Mouse (Mus musculus): ENCODE results near the gene Mical2. TPM values are rescaled to one million over a fixed set of nuclear protein-coding genes. Genes with fewer than 3 reads are reported as not detected.
A peak's percentile ranks its signal among the peaks of the same experiment; 100 is the strongest.

Mical2 gene
- polyA plus RNA-seq, 1 experiment from 2014 or later: 1.5 TPM

DNA sequence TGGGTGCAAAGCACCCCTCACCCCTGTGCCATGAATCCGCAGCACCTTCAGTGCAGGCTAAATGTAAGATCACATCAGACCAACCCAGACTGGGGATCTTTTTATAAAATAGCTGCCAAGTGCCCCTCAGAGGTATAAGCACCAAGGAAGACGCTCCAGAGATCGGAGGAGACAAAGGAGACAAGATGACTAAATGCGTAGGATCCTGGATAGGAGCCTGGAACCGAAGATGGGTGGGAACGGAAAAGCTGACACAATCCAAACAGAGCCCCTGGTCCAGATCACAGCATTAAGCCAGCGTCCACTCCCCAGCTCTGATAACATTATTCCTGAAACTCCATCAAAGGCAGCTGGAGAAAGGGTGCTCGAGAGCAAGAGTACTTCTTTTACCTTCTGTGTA, 105.3 kb downstream of the Mical2 start:
- Histone ChIP-seq H3K9me3 (no peaks in the 10 kb centered on the region), H3K4me1 (replicated peaks) (no peaks in the 10 kb centered on the region), H3K9ac (replicated peaks) (no peak overlapping the region), H3K27ac (no peak overlapping the region), H3K36me3 (no peaks in the 10 kb centered on the region), H3K4me2 (replicated peaks) (no peak overlapping the region), H3K4me3 (replicated peaks) (no peak overlapping the region), H3K27me3 (no peaks in the 10 kb centered on the region)
- no peak for ATAC-seq
- 90% methylated on average over 8 of the region's 8 CpGs for WGBS

GRCm38 (mm10) chr7:112331804-112332203, 106.1 kb downstream of the Mical2 start:
- no peak for ATAC-seq
- WGBS: 84% methylated on average over 8 of the region's 8 CpGs

GRCm38 (mm10) chr7:112332426-112332825, 106.8 kb downstream of the Mical2 start:
- ATAC-seq: no peak
- H3K36me3 ChIP-seq: no peaks in the 10 kb centered on the region
- H3K9me3 ChIP-seq: no peaks in the 10 kb centered on the region
- H3K4me3 ChIP-seq (replicated peaks): no peak overlapping the region
- H3K27ac ChIP-seq: no peak overlapping the region
- 86% methylated on average over 5 of the region's 5 CpGs for WGBS
- H3K27me3 ChIP-seq: no peaks in the 10 kb centered on the region
- peaks cover 5% of the 10 kb centered on the region for H3K4me1 ChIP-seq (replicated peaks)
- no peak overlapping the region for H3K4me2 ChIP-seq (replicated peaks)
- H3K9ac ChIP-seq (replicated peaks): no peak overlapping the region

More at GRCm38 (mm10) chr7:112331804-112332203, 106.1 kb downstream of the Mical2 start:
- Histone ChIP-seq H3K27ac (no peak overlapping the region), H3K27me3 (no peaks in the 10 kb centered on the region), H3K9ac (replicated peaks) (no peak overlapping the region), H3K9me3 (no peaks in the 10 kb centered on the region), H3K4me3 (replicated peaks) (no peak overlapping the region), H3K4me2 (replicated peaks) (no peak overlapping the region), H3K4me1 (replicated peaks) (peaks cover 5% of the 10 kb centered on the region), H3K36me3 (no peaks in the 10 kb centered on the region)

- Histone ChIP-seq H3K27ac (no peak overlapping the region), H3K4me1 (replicated peaks) (peaks cover 5% of the 10 kb centered on the region), H3K9me3 (no peaks in the 10 kb centered on the region), H3K4me3 (replicated peaks) (no peak overlapping the region), H3K27me3 (no peaks in the 10 kb centered on the region), H3K9ac (replicated peaks) (no peak overlapping the region), H3K4me2 (replicated peaks) (no peak overlapping the region), H3K36me3 (no peaks in the 10 kb centered on the region)
- ATAC-seq: no peak
- 81% methylated on average over 7 of the region's 7 CpGs for WGBS
Measured at GRCm38 (mm10) chr7:112333404-112333803, 107.7 kb downstream of the Mical2 start.

DNA sequence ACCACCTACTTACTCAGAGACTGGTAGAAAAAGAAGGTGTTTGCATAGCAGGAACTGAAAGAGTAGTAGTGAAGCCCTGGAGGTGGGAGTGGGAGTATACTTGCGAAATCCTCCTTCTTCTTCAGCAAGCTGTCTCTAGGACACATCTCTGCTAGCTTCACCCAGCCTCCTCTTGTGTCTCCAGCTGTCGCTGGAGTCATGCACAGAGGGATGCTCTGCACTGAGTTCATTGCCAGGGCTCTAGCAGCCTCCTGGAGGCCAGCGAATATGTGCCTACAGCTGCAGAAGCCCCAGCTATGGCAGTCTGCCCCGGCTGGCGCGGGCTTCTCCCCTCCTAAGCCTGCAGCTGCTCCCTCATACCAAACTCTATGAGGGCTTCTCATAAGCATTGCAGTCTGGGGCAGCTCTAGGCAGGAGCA, 110.6 kb downstream of the Mical2 start:
- Histone ChIP-seq H3K9ac (replicated peaks) (no peak overlapping the region), H3K9me3 (no peaks in the 10 kb centered on the region), H3K27ac (no peak overlapping the region), H3K36me3 (no peaks in the 10 kb centered on the region), H3K4me2 (replicated peaks) (0 out of 2 replicates have a peak overlapping the region, but pooled peaks have one; percentile 7), H3K4me3 (replicated peaks) (no peak overlapping the region), H3K4me1 (replicated peaks) (peaks cover 5% of the 10 kb centered on the region), H3K27me3 (no peaks in the 10 kb centered on the region)
- peak; percentile 50 for ATAC-seq
- WGBS: 74% methylated on average over 6 of the region's 6 CpGs

DNA sequence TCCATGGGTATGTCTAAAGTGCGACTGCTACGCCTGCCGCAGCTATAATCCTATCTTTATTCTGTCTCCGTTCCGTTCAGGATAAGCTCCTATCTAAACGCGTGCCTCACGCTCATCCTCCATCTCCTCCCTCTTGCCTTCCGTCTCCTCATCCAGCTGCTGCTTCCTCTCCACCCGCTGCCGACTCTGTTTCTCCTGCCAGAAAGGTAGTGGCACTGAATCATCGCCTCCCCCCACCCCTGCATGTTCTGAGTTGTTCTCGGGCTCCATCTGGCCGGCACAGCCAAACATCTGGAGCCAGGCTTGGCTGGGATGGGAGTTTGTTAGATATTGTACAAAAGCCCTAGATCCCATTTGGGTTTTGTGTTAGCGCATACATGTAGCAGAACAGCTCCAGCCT, 111.1 kb downstream of the Mical2 start:
- H3K9me3 ChIP-seq: no peaks in the 10 kb centered on the region
- no peak overlapping the region for H3K27ac ChIP-seq
- H3K36me3 ChIP-seq: no peaks in the 10 kb centered on the region
- 0 out of 2 replicates have a peak, but pooled peaks have one; percentile 11 for ATAC-seq
- 0 out of 2 replicates have a peak overlapping the region, but pooled peaks have one; percentile 7 for H3K4me2 ChIP-seq (replicated peaks)
- H3K4me3 ChIP-seq (replicated peaks): no peak overlapping the region
- H3K4me1 ChIP-seq (replicated peaks): peaks cover 5% of the 10 kb centered on the region
- no peak overlapping the region for H3K9ac ChIP-seq (replicated peaks)
- H3K27me3 ChIP-seq: no peaks in the 10 kb centered on the region
- 66% methylated on average over 15 of the region's 15 CpGs for WGBS

DNA sequence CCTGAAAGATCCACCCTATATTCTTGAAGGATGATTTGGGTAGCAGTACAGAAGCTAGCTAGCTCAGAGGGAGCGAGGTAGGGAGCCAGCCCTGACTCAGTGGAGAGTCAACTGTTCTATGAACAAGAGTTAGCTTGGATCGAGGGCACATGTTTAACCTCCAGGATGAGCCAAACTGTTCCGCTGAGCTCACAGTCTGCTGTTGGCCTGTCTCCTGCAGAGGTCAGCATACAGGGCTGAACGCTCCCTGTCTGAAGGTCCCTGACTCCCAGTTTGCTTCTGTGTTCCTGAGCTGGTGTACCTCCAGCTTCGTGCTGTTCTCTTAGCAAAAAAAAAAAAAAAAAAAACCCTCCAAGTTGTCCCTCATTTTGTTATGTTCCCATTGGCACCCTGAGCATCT, 112.1 kb downstream of the Mical2 start:
- Histone ChIP-seq H3K27me3 (no peaks in the 10 kb centered on the region), H3K4me3 (replicated peaks) (no peak overlapping the region), H3K4me2 (replicated peaks) (no peak overlapping the region), H3K36me3 (no peaks in the 10 kb centered on the region), H3K9me3 (no peaks in the 10 kb centered on the region), H3K9ac (replicated peaks) (no peak overlapping the region), H3K27ac (no peak overlapping the region), H3K4me1 (replicated peaks) (peaks cover 5% of the 10 kb centered on the region)
- ATAC-seq: no peak
- whole genome bisulfite sequencing: 85% methylated on average over 5 of the region's 5 CpGs

DNA sequence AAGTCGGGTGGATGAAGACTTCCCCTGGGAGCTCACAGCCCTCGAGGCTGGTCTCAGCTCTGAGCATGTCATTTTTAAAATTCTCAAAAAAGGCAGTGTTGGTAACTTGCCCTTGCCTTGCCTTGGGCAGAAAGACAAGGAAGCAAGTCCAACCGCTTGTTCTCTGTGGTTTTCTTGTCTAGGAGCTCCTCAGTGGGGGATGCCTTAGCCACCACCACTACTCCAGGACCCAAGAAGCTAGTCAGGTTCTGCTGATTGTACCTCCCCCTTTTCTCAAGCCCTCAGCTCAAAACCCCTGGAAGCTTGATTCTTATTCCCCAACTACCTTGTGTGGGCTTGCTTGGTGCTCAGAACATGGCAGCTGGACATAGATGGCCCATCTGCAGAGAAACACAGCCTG, 115.4 kb downstream of the Mical2 start:
- no peaks in the 10 kb centered on the region for H3K9me3 ChIP-seq
- H3K9ac ChIP-seq (replicated peaks): no peak overlapping the region
- H3K4me1 ChIP-seq (replicated peaks): peaks cover 5% of the 10 kb centered on the region
- no peak overlapping the region for H3K4me3 ChIP-seq (replicated peaks)
- WGBS: 83% methylated on average over 3 of the region's 3 CpGs
- no peaks in the 10 kb centered on the region for H3K27me3 ChIP-seq
- H3K27ac ChIP-seq: no peak overlapping the region
- H3K36me3 ChIP-seq: no peaks in the 10 kb centered on the region
- H3K4me2 ChIP-seq (replicated peaks): no peak overlapping the region
- ATAC-seq: no peak

DNA sequence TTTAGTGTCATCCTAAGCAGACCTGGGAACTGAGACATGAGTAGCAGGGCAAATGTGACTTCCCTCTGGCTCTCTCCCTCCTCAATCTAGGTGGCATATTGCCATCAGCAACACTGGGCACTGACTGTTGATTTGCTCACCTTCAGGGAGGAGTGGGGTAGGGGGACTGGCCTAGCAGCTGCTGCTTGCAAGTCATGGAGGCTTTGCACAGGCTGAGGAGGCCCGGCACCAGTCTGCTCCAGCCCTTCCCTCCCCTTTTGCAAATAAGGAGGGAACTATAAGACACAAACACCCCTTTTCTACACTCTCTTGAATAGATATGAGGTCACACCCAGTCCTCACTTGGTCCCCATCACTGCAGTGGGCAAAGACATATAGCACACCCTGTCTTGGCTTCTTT, 120.0 kb downstream of the Mical2 start:
- WGBS: 96% methylated on average over 1 of the region's 1 CpGs
- H3K9ac ChIP-seq (replicated peaks): no peak overlapping the region
- ATAC-seq: no peak

DNA sequence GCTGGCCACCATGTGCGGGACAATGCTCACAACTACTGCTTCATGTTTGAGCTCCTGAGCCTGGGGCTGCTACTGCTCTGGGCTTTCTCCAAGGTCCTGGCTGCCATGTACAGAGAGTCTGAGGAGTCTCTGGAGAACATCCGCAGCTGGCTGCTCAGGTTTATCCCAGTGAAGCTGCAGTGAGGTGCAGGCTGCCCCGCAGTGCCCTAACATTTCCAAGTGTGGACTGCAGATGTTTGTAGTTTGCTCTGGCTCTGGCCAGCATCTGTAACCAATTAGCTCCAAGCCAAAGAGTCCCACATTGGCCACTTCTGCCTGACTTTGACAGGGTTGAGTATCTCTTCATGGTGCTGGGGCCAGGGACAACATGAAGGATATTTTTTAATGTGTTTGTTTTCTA, 125.9 kb downstream of the Mical2 start:
- Histone ChIP-seq H3K9me3 (no peaks in the 10 kb centered on the region), H3K27me3 (no peaks in the 10 kb centered on the region), H3K9ac (replicated peaks) (no peak overlapping the region), H3K4me1 (replicated peaks) (peaks cover 35% of the 10 kb centered on the region), H3K27ac (no peak overlapping the region), H3K4me2 (replicated peaks) (no peak overlapping the region), H3K4me3 (replicated peaks) (no peak overlapping the region), H3K36me3 (no peaks in the 10 kb centered on the region)
- ATAC-seq: no peak
- 79% methylated on average over 3 of the region's 3 CpGs for WGBS

More for the DNA sequence above, 120.0 kb downstream of the Mical2 start:
- no peaks in the 10 kb centered on the region for H3K9me3 ChIP-seq
- H3K36me3 ChIP-seq: no peaks in the 10 kb centered on the region
- H3K4me3 ChIP-seq (replicated peaks): no peak overlapping the region
- no peaks in the 10 kb centered on the region for H3K4me1 ChIP-seq (replicated peaks)
- H3K4me2 ChIP-seq (replicated peaks): no peak overlapping the region
- H3K27ac ChIP-seq: no peak overlapping the region
- no peaks in the 10 kb centered on the region for H3K27me3 ChIP-seq

- Histone ChIP-seq H3K27ac (no peak overlapping the region), H3K4me3 (replicated peaks) (no peak overlapping the region), H3K4me1 (replicated peaks) (peaks cover 35% of the 10 kb centered on the region), H3K9me3 (no peaks in the 10 kb centered on the region), H3K36me3 (no peaks in the 10 kb centered on the region), H3K9ac (replicated peaks) (no peak overlapping the region), H3K27me3 (no peaks in the 10 kb centered on the region), H3K4me2 (replicated peaks) (no peak overlapping the region)
- no peak for ATAC-seq
- 79% methylated on average over 4 of the region's 4 CpGs for WGBS
Measured at GRCm38 (mm10) chr7:112352005-112352404, 126.3 kb downstream of the Mical2 start.

DNA sequence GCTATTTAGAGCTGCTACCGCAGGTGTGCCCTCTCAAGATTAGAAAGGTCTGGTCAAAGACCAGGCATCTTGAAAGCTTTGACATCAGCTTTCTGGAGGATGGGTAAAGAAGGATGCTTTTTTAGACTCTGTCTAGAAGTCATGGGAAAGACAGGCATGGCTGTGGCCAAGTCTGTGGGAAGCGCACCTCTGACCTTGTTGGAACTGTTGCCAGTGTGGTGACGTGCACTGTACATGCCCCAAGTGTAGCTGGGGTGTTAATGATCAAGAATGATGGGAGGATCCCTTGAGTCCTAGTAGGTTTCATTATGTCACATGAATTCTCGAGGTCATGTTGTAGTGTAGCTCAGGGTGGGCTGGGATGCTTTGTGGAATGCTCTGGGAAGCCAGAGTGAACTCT, 127.4 kb downstream of the Mical2 start:
- Histone ChIP-seq H3K27ac (no peak overlapping the region), H3K36me3 (no peaks in the 10 kb centered on the region), H3K4me3 (replicated peaks) (no peak overlapping the region), H3K9me3 (no peaks in the 10 kb centered on the region), H3K4me1 (replicated peaks) (peaks cover 35% of the 10 kb centered on the region), H3K27me3 (no peaks in the 10 kb centered on the region), H3K9ac (replicated peaks) (no peak overlapping the region), H3K4me2 (replicated peaks) (no peak overlapping the region)
- no peak for ATAC-seq
- WGBS: 87% methylated on average over 4 of the region's 4 CpGs

GRCm38 (mm10) chr7:112353939-112354338, 128.3 kb downstream of the Mical2 start:
- Histone ChIP-seq H3K9me3 (no peaks in the 10 kb centered on the region), H3K36me3 (no peaks in the 10 kb centered on the region), H3K27me3 (no peaks in the 10 kb centered on the region), H3K4me2 (replicated peaks) (no peak overlapping the region), H3K9ac (replicated peaks) (no peak overlapping the region), H3K4me1 (replicated peaks) (peaks cover 35% of the 10 kb centered on the region), H3K4me3 (replicated peaks) (no peak overlapping the region), H3K27ac (no peak overlapping the region)
- peak; percentile 13; the same call in 1 of the 2 replicates for ATAC-seq
- 54% methylated on average over 11 of the region's 11 CpGs for WGBS

All from midbrain, embryonic 13.5 days (tissue).